Mouse (Mus musculus): ENCODE measurements around the gene Tubb4a.
"Not testable (repeated sequence)": the region's sequence is repeated elsewhere in the genome, so short reads cannot be mapped to it uniquely, and the experiment has no call there.

Gene Tubb4a

GRCm38 (mm10) chr17:57058891-57059485 lies 28.6 kb downstream of the Tubb4a start, which contains the start of gene Crb3:
Gene Crb3 (plus strand): TSS chr17:57059105.
- no peak for DNase-seq (ENCODE audit: low spot score in 2 of 2)

GRCm38 (mm10) chr17:57056246-57056645 lies 31.3 kb downstream of the Tubb4a start:
- no peak for DNase-seq (ENCODE audit: low spot score in 2 of 2)

GRCm38 (mm10) chr17:57051679-57052078 lies 35.9 kb downstream of the Tubb4a start:
- not testable (repeated sequence) for DNase-seq (ENCODE audit: low spot score in 2 of 2)

GRCm38 (mm10) chr17:57048816-57049215 lies 38.8 kb downstream of the Tubb4a start:
- no peak for DNase-seq (ENCODE audit: low spot score in 2 of 2)

- no peak for DNase-seq (ENCODE audit: low spot score in 2 of 2)
Measured at GRCm38 (mm10) chr17:57047406-57047805, 40.2 kb downstream of the Tubb4a start.

GRCm38 (mm10) chr17:57041554-57041953 lies 46.0 kb downstream of the Tubb4a start, which contains the start of gene Slc25a41:
Gene Slc25a41 (minus strand): TSS chr17:57041654.
- no peak for DNase-seq (ENCODE audit: low spot score in 2 of 2)

- no peak for DNase-seq (ENCODE audit: low spot score in 2 of 2)
Measured at GRCm38 (mm10) chr17:57038978-57039377, 48.6 kb downstream of the Tubb4a start.

- no peak for DNase-seq (ENCODE audit: low spot score in 2 of 2)
Measured at GRCm38 (mm10) chr17:57032854-57033253, 54.7 kb downstream of the Tubb4a start.

GRCm38 (mm10) chr17:57031661-57032420 lies 55.7 kb downstream of the Tubb4a start:
- DNase-seq (ENCODE audit: low spot score in 2 of 2): peak; percentile 97 to 100

GRCm38 (mm10) chr17:57030931-57031660 lies 56.5 kb downstream of the Tubb4a start, which contains the start of gene Khsrp:
Gene Khsrp (minus strand): TSS chr17:57031522.
- peak; percentile 64 to 70 for DNase-seq (ENCODE audit: low spot score in 2 of 2)

Measured in thymus, postnatal 10 days (tissue).